Mouse (Mus musculus) lung, postnatal 0 days (tissue): ENCODE measurements around the gene Drd4.

ENCODE experiments used
- CTCF ChIP-seq: IDR thresholded peaks from 2 replicates; pipeline ENCODE4 v1.5.1; 2016; ENCODE audit warnings: antibody characterized with exemption, mild to moderate bottlenecking
- EP300 ChIP-seq: IDR thresholded peaks from 2 replicates; pipeline ENCODE4 v1.6.1; 2016; ENCODE audit warnings: antibody characterized with exemption, mild to moderate bottlenecking, control low read depth

- TF ChIP-seq CTCF (no peak), EP300 (no peak)
Observed at GRCm38 (mm10) chr7:141263640-141264039, 28.2 kb upstream of the Drd4 start.
